Comparison of ENCODE assay signal across 9 mouse cellular contexts in the genomic region with DNA sequence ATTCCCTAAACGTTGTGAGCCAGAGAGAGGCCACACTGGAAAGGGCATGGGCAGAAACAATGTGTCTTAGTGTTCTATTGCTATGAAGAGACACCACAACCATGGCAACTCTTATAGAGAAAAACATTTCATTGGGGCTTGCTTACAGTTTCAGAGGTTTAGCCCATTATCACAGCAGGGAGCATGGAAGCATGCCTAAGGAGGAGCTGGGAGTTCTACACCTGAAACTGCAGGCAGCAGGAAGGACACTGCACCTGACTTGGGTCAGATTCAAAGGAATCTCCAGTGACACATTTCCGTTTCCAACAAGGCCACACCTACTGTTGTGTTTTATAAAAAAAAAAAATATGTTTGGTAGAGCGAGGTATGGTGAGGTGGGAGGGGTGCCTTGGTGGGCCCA.
"Had no signal": no experiment of that assay in that cellular context is flagged by ENCODE, and none has a peak within 500 bp of the region (broad histone marks: within the 10 kb centered on the region; RNA-seq: fewer than 3 reads in every experiment).

No protein-coding gene starts in this region.

- DNase-seq: kidney, adult 11 months; kidney, adult 8-10 months; kidney, postnatal 14 days; kidney, postnatal 4 days; liver, embryonic 13.5 days; lung, adult 2 months; right cerebral cortex, postnatal 14 days; right cerebral cortex, postnatal 4 days; thymus, postnatal 25 days had no signal
